Mouse (Mus musculus) liver, adult 2 months (tissue): ENCODE measurements around the gene Hhat. TPM values are rescaled to one million over a fixed set of nuclear protein-coding genes. Genes with fewer than 3 reads are reported as not detected.

Source experiments
- DNase-seq: peaks from one replicate; pipeline ENCODE4 v3.0.0-alpha.2; 2011; ENCODE audit warnings: low read depth, low spot score; ENCODE audit errors: extremely low read depth
- H3K27ac ChIP-seq: fragments of 200-500 bp; replicated peaks from 2 replicates; pipeline ENCODE4 v1.5.1; 2012; ENCODE audit warnings: low read depth, mild to moderate bottlenecking, control low read depth, inconsistent platforms, low read length; ENCODE audit not compliant: insufficient read depth
- H3K27me3 ChIP-seq: fragments of 200-500 bp; 2 replicates; pipeline ENCODE4 v1.6.1; 2012; ENCODE audit warnings: mild to moderate bottlenecking, moderate library complexity, low read length, inconsistent platforms; ENCODE audit not compliant: control insufficient read depth, insufficient read depth
- H3K36me3 ChIP-seq: fragments of 200-500 bp; 2 replicates; pipeline ENCODE4 v1.6.1; 2012; ENCODE audit warnings: low read length, inconsistent platforms; ENCODE audit not compliant: control insufficient read depth, insufficient read depth
- H3K4me1 ChIP-seq: fragments of 200-500 bp; 2 replicates; pipeline ENCODE4 v1.6.1; 2011; ENCODE audit warnings: low read length; ENCODE audit not compliant: control insufficient read depth, insufficient read depth
- H3K4me3 ChIP-seq: fragments of 200-500 bp; 2 replicates; pipeline ENCODE4 v1.5.1; 2011; ENCODE audit warnings: low read depth, mild to moderate bottlenecking, control low read depth, low read length, moderate library complexity; ENCODE audit not compliant: insufficient read depth
- H3K79me2 ChIP-seq: fragments of 200-500 bp; 2 replicates; pipeline ENCODE4 v1.6.1; 2012; ENCODE audit warnings: inconsistent platforms, mild to moderate bottlenecking, low read length, moderate library complexity; ENCODE audit not compliant: control insufficient read depth, insufficient read depth
- H3K9ac ChIP-seq: fragments of 200-500 bp; 2 replicates; pipeline ENCODE4 v1.6.1; 2012; ENCODE audit warnings: low read depth, mild to moderate bottlenecking, control low read depth, inconsistent platforms, low read length
- CTCF ChIP-seq: fragments of 200-500 bp; IDR thresholded peaks from 2 replicates; pipeline ENCODE4 v1.5.1; 2011; ENCODE audit warnings: low read depth, low read length, control low read depth
- POLR2A ChIP-seq: fragments of 200-500 bp; IDR thresholded peaks from 2 replicates; pipeline ENCODE4 v1.6.1; 2011; ENCODE audit warnings: low read length, control low read depth; ENCODE audit not compliant: insufficient read depth; ENCODE audit errors: extremely low read depth
- WGBS: fragments of 180-500 bp; shearing (Covaris S2); methylation state at CpG from one replicate; pipeline ENCODE4 v1.1.7; 2018; 5-methylcytosine and 5-hydroxymethylcytosine counted together
- polyA plus RNA-seq: library from polyadenylated mRNA; depleted of rRNA; stranded (reverse); fragments of >200 nt; gene quantifications from 2 replicates; pipeline ENCODE4 v1.2.3, GENCODE M21; 2012
- total RNA-seq: library from RNA; depleted of rRNA; stranded (reverse); fragments of >200 nt; gene quantifications from 2 replicates; pipeline ENCODE4 v1.2.3, GENCODE M21; 2014

The Hhat gene
- total and polyA plus RNA-seq, 2 experiments: 1.9 to 2.1 TPM

- H3K36me3 ChIP-seq: no peaks in the 10 kb centered on the region
Measured at GRCm38 (mm10) chr1:192720156-192720555, 50.9 kb downstream of the Hhat start.

GRCm38 (mm10) chr1:192711779-192712348 lies 59.2 kb downstream of the Hhat start:
- H3K79me2 ChIP-seq: no peaks in the 10 kb centered on the region
- H3K4me1 ChIP-seq: no peaks in the 10 kb centered on the region
- no peak overlapping the region for H3K27ac ChIP-seq
- WGBS: 30% methylated on average over 3 of the region's 3 CpGs
- no peaks in the 10 kb centered on the region for H3K36me3 ChIP-seq
- TF ChIP-seq POLR2A (no peak), CTCF (peak; percentile 40; the same call in 1 of the 2 replicates)
- H3K9ac ChIP-seq: no peak overlapping the region
- no peaks in the 10 kb centered on the region for H3K27me3 ChIP-seq
- H3K4me3 ChIP-seq: no peak overlapping the region
- DNase-seq: peak; percentile 17

More at GRCm38 (mm10) chr1:192720156-192720555, 50.9 kb downstream of the Hhat start:
- TF ChIP-seq CTCF (no peak), POLR2A (no peak)
- Histone ChIP-seq H3K79me2 (no peaks in the 10 kb centered on the region), H3K27ac (no peak overlapping the region), H3K4me1 (no peaks in the 10 kb centered on the region), H3K27me3 (no peaks in the 10 kb centered on the region), H3K4me3 (no peak overlapping the region), H3K9ac (no peak overlapping the region)
- DNase-seq: no peak
- 87% methylated on average over 10 of the region's 10 CpGs for WGBS

- WGBS: 85% methylated on average over 8 of the region's 8 CpGs
- Histone ChIP-seq H3K9ac (no peak overlapping the region), H3K79me2 (no peaks in the 10 kb centered on the region), H3K4me3 (no peak overlapping the region), H3K36me3 (no peaks in the 10 kb centered on the region; the same call in 1 of the 2 replicates), H3K4me1 (peaks cover 3% of the 10 kb centered on the region; the same call in 1 of the 2 replicates), H3K27ac (no peak overlapping the region), H3K27me3 (no peaks in the 10 kb centered on the region)
- no peak for DNase-seq
- TF ChIP-seq CTCF (no peak), POLR2A (no peak)
Measured at GRCm38 (mm10) chr1:192700339-192701073, 70.5 kb downstream of the Hhat start.

GRCm38 (mm10) chr1:192699101-192699500 lies 71.9 kb downstream of the Hhat start:
- no peaks in the 10 kb centered on the region for H3K27me3 ChIP-seq
- DNase-seq: no peak
- H3K4me3 ChIP-seq: no peak overlapping the region
- H3K4me1 ChIP-seq: peaks cover 3% of the 10 kb centered on the region; the same call in 1 of the 2 replicates
- no peaks in the 10 kb centered on the region for H3K79me2 ChIP-seq
- H3K27ac ChIP-seq: no peak overlapping the region
- H3K9ac ChIP-seq: no peak overlapping the region
- H3K36me3 ChIP-seq: no peaks in the 10 kb centered on the region
- no peak for TF ChIP-seq CTCF
- TF ChIP-seq POLR2A: no peak

GRCm38 (mm10) chr1:192696371-192696863 lies 74.6 kb downstream of the Hhat start:
- Histone ChIP-seq H3K4me1 (peaks cover 3% of the 10 kb centered on the region; the same call in 1 of the 2 replicates), H3K27ac (no peak overlapping the region), H3K79me2 (no peaks in the 10 kb centered on the region), H3K27me3 (no peaks in the 10 kb centered on the region), H3K9ac (no peak overlapping the region), H3K4me3 (no peak overlapping the region), H3K36me3 (no peaks in the 10 kb centered on the region)
- no peak for TF ChIP-seq POLR2A
- no peak for TF ChIP-seq CTCF
- 69% methylated on average over 1 of the region's 1 CpGs for WGBS
- no peak for DNase-seq
